19 mouse cellular contexts compared by ENCODE assay signal in the genomic region with DNA sequence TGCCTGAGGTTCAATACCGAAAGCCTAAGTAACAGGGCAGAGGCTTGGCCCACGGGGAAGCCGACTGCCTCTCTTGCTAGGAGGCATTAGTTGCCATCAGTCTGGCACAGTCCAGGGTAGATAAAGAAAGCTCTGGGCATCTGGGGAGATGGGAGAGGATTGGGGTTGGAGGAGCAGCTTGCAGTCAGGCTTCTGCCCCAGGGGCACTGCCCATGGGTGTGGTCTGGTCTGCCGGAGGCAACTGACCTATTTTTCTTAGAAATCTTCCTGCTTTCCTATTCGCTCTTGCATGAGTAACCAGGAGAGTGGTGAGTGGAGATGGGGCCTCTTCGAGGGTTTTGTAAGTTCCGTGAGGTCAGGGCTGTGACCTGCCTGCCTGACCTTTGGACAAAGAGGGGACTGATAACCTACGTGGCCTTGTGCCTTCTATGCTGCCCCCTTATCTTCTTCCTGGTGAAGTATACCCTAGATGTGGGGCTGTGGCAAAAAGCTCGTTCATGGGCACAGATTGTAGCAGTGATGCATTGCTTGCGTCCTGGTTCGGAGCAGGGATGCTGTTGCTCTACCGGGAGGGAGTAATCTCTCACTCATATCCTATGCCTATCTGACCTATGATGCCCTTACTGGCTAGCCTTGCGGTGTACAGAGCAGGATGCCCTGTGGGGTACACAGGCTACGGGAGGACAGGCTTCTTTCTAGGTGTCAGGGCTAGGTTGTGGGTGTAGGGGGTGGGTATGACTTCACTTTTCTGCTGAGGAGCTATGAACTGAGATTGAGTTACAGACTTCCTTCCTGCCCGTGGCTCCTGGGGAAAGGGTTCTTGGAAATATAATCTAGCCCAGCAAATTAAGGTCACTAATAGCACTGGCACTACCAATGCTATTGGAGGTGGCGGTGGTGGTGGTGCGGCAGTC. TPM values are rescaled to one million over a fixed set of nuclear protein-coding genes. Genes with fewer than 3 reads are reported as not detected.
DNase-seq lines count a peak whose midpoint lies in the region; ATAC-seq and TF ChIP-seq lines count a peak whose summit lies in the region.
"Had no signal": no experiment of that assay in that cellular context is flagged by ENCODE, and none has a peak within 500 bp of the region (broad histone marks: within the 10 kb centered on the region; RNA-seq: fewer than 3 reads in every experiment).

No protein-coding gene starts in this region.

- H3K27ac ChIP-seq in hindbrain, embryonic 10.5 days, result 0 out of 2 replicates have a peak overlapping the region, but pooled peaks have one; percentile 40
- no peak overlapping the region for H3K27ac ChIP-seq in hindbrain, embryonic 11.5 days (ENCODE audit: low read depth, low read length)
- 0 out of 2 replicates have a peak overlapping the region, but pooled peaks have one; percentile 32 for H3K27ac ChIP-seq in midbrain, postnatal 0 days (ENCODE audit: low read depth, low read length)
- H3K27ac ChIP-seq: liver, embryonic 12.5 days; lung, embryonic 15.5 days had no signal

- peaks cover 18% of the 10 kb centered on the region for H3K27me3 ChIP-seq in hindbrain, embryonic 10.5 days (ENCODE audit: insufficient read depth, poor library complexity, severe bottlenecking)
- H3K27me3 ChIP-seq in hindbrain, embryonic 11.5 days (ENCODE audit: control insufficient read depth, insufficient read depth, low read length), result peaks cover 4% of the 10 kb centered on the region; the same call in 1 of the 2 replicates
- H3K27me3 ChIP-seq in midbrain, postnatal 0 days (ENCODE audit: insufficient read depth, low read length), result no peaks in the 10 kb centered on the region

- TF ChIP-seq CTCF in midbrain, postnatal 0 days (IDR thresholded peaks at IDR 0.05), result no peak

- WGBS in hindbrain, embryonic 10.5 days, result 53% methylated on average over 17 of the region's 17 CpGs
- WGBS in hindbrain, embryonic 11.5 days, result 55% methylated on average over 17 of the region's 17 CpGs
- WGBS in midbrain, postnatal 0 days, result 68% methylated on average over 17 of the region's 17 CpGs

- no peak overlapping the region for H3K4me3 ChIP-seq in hindbrain, embryonic 10.5 days
- H3K4me3 ChIP-seq in hindbrain, embryonic 11.5 days (ENCODE audit: low read depth, low read length), result no peak overlapping the region
- 0 out of 2 replicates have a peak overlapping the region, but pooled peaks have one; percentile 2 for H3K4me3 ChIP-seq in midbrain, postnatal 0 days (ENCODE audit: low read depth, low read length)
- H3K4me3 ChIP-seq: erythroblast, embryonic 14.5 days; heart, embryonic 12.5 days; liver, embryonic 12.5 days; lung, embryonic 15.5 days had no signal

- H3K9me3 ChIP-seq in hindbrain, embryonic 10.5 days, result no peaks in the 10 kb centered on the region
- no peaks in the 10 kb centered on the region for H3K9me3 ChIP-seq in hindbrain, embryonic 11.5 days (ENCODE audit: control insufficient read depth, low read length)
- no peaks in the 10 kb centered on the region for H3K9me3 ChIP-seq in midbrain, postnatal 0 days (ENCODE audit: low read length)
- H3K9me3 ChIP-seq: heart, embryonic 12.5 days; liver, embryonic 12.5 days; lung, embryonic 15.5 days had no signal

- H3K36me3 ChIP-seq in hindbrain, embryonic 10.5 days, result no peaks in the 10 kb centered on the region
- no peaks in the 10 kb centered on the region for H3K36me3 ChIP-seq in hindbrain, embryonic 11.5 days (ENCODE audit: control insufficient read depth, insufficient read depth, low read length)
- H3K36me3 ChIP-seq in midbrain, postnatal 0 days (ENCODE audit: insufficient read depth, low read length), result no peaks in the 10 kb centered on the region
- H3K36me3 ChIP-seq: heart, embryonic 12.5 days; liver, embryonic 12.5 days; lung, embryonic 15.5 days had no signal

- H3K4me2 ChIP-seq in hindbrain, embryonic 11.5 days (replicated peaks; ENCODE audit: low read depth, low read length), result no peak overlapping the region
- peak overlapping the region; percentile 62 for H3K4me2 ChIP-seq in midbrain, postnatal 0 days (ENCODE audit: low read depth, low read length, poor library complexity, severe bottlenecking)
- H3K4me2 ChIP-seq: heart, embryonic 12.5 days; liver, embryonic 12.5 days; lung, embryonic 15.5 days had no signal

- H3K9ac ChIP-seq in hindbrain, embryonic 11.5 days (ENCODE audit: low read depth, low read length), result no peak overlapping the region
- peak overlapping the region; percentile 33; the same call in 1 of the 2 replicates for H3K9ac ChIP-seq in midbrain, postnatal 0 days (replicated peaks; ENCODE audit: low read length, poor library complexity, severe bottlenecking)
- H3K9ac ChIP-seq: heart, embryonic 12.5 days; liver, embryonic 12.5 days; lung, embryonic 15.5 days had no signal

- peaks cover 93% of the 10 kb centered on the region for H3K4me1 ChIP-seq in hindbrain, embryonic 10.5 days (replicated peaks)
- peaks cover 22% of the 10 kb centered on the region for H3K4me1 ChIP-seq in hindbrain, embryonic 11.5 days (replicated peaks; ENCODE audit: control insufficient read depth, insufficient read depth, low read length)
- H3K4me1 ChIP-seq in midbrain, postnatal 0 days (ENCODE audit: insufficient read depth, low read length), result peaks cover 54% of the 10 kb centered on the region

- DNase-seq in hindbrain, embryonic 10.5 days (ENCODE audit: low spot score), result no peak
- DNase-seq in hindbrain, embryonic 11.5 days (ENCODE audit: low spot score), result no peak
- peak; percentile 48 for DNase-seq in brain, adult 2 months (ENCODE audit: low read depth, low spot score)
- peak; percentile 38 to 39 for DNase-seq in cerebellum, postnatal 36 days
- DNase-seq in midbrain, postnatal 0 days (ENCODE audit: low spot score), result no peak
- no peak for DNase-seq in urinary bladder, postnatal 14 days (ENCODE audit: low spot score)
- DNase-seq in thymus, postnatal 10 days (ENCODE audit: low spot score in 2 of 2), result no peak
- DNase-seq: adrenal gland, postnatal 36 days; gastrocnemius, postnatal 25 days; heart, postnatal 36 days; kidney, adult 2 months; kidney, postnatal 4 days; left cerebral cortex, postnatal 4 days; right cerebral cortex, postnatal 14 days; thymus, adult 2 months had no signal

- no peak for ATAC-seq in hindbrain, embryonic 11.5 days (ENCODE audit: low FRiP score)
- ATAC-seq in midbrain, postnatal 0 days (ENCODE audit: low FRiP score), result no peak
- ATAC-seq: liver, embryonic 12.5 days had no signal

RNA-seq across cellular contexts. Expression of gene Igsf9b, which starts 4.8 kb away (rescaled TPM):
- 6.8 and 6.9 TPM in 2 replicates for polyA plus RNA-seq in hindbrain, embryonic 10.5 days (2016; fragmentation: Nextera tagmentation; extraction: Ambion mirVana)
- 5.7 and 6.6 TPM in 2 replicates for polyA plus RNA-seq in hindbrain, embryonic 11.5 days (2014; fragmentation: Nextera tagmentation; extraction: Ambion mirVana)
- 64.8 and 83.3 TPM in 2 replicates for total RNA-seq in midbrain, postnatal 0 days (2014; rRNA removed)
- polyA plus RNA-seq in midbrain, postnatal 0 days (2015; fragmentation: Nextera tagmentation; extraction: Ambion mirVana), result 17.4 and 19.3 TPM in 2 replicates
- polyA plus RNA-seq: erythroblast, embryonic 14.5 days had no signal

Comparison
In these comparisons a context has a peak if more than half of its experiments do, and no peak if none do; other contexts are left out.
1. DNase-seq: peak in brain, adult 2 months (single experiment) and cerebellum, postnatal 36 days (2 of 2); none in hindbrain, embryonic 10.5 days (single experiment), hindbrain, embryonic 11.5 days (single experiment), midbrain, postnatal 0 days (single experiment), urinary bladder, postnatal 14 days (single experiment) and thymus, postnatal 10 days (0 of 2).